Mouse (Mus musculus): ENCODE measurements at regions not wholly inside any gene's neighbourhood (a gene's known extent, or its start where the extent isn't known, plus 50 kb on each side); places are given as distances from the start of the nearest gene placed in this dataset.

DNA sequence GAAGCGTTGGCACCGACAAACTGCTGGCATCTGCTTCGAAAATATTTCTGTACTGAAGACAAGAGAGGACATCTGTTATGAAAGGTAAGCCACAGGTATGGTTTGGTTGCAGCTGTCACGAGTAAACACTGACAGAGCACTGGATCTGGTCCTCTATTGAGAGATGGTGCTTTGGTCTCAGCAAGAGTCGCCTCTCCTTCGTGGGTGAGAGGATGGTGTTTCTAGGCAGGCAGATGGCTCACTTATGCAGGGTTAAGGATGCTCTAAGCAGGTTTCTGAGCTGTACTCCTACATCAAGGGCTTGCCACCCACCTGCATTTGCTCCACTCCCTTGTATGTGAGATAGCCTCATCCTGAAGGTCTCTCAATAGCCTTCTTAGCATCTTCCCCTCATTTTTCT is 448.3 kb upstream of the Gulo start:
- Histone ChIP-seq H3K4me3 (ENCODE audit: insufficient read depth, low read depth, low read length) (no peak overlapping the region), H3K27ac (replicated peaks; ENCODE audit: low read depth, low read length) (no peak overlapping the region), H3K4me1 (ENCODE audit: control insufficient read depth, insufficient read depth, insufficient read length, low read length) (no peaks in the 10 kb centered on the region)

DNA sequence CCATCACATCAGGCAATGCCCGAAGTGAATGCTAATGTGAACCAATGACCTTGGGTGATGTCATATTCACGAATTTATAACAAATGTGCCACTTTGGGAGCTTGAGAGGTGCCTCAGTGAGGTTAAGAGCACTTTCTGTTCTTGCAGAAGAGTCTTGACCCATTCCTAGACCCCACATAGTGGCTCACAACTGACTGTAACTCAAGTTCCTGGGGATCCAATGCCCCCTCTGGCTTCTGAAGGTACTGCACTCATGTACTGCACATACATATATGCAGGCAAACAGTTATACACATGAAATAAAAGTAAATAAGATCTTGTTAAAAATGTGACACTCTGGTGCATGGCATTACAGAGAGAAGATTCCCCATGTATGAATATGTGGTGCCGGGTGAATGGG is 443.8 kb upstream of the Gulo start:
- Histone ChIP-seq H3K4me1 (ENCODE audit: control insufficient read depth, insufficient read depth, insufficient read length, low read length) (no peaks in the 10 kb centered on the region), H3K4me3 (ENCODE audit: insufficient read depth, low read depth, low read length) (no peak overlapping the region), H3K27ac (replicated peaks; ENCODE audit: low read depth, low read length) (no peak overlapping the region)

DNA sequence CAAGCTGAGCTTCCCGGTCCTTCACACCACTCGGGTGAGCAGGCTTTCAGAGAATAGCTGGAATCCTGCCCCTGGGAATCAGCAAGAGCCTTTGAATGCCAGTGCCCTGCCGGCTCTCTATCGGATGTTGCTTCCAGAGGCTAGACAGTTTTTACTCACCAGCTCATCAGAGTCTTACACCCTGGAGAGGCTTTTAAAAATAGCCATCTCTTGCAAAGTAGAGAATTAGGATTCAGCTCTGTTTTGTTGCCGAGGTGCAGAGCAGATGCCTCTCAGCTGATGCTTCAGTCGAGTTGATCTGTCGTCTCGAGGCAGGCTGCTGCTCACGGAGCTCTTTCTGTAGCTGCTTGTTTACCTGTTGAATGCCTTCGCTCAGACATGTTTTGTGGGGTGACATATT is 441.3 kb upstream of the Gulo start:
- H3K4me1 ChIP-seq (ENCODE audit: control insufficient read depth, insufficient read depth, insufficient read length, low read length), result no peaks in the 10 kb centered on the region
- no peak overlapping the region for H3K27ac ChIP-seq (replicated peaks; ENCODE audit: low read depth, low read length)
- no peak overlapping the region for H3K4me3 ChIP-seq (ENCODE audit: insufficient read depth, low read depth, low read length)

DNA sequence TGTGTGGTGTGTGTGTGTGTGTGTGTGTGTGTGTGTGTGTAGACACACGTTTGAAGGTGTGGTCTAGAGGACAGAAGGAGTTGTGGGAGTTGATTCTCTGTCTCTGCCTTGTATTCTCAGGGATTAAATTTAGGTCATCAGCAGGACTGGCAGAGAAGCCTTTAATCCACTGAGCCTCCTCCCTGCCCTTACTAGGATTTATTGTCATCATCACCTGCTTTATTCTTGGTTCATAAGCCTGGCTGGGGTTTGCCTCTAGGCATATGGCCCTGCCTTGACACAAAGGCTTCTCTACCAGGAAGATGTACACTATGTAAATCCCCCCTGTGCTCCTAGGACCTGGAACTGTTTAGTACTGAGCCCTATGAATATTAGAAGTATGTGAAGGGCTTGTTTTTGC is 433.6 kb upstream of the Gulo start:
- Histone ChIP-seq H3K4me3 (ENCODE audit: insufficient read depth, low read depth, low read length) (no peak overlapping the region), H3K4me1 (ENCODE audit: control insufficient read depth, insufficient read depth, insufficient read length, low read length) (no peaks in the 10 kb centered on the region), H3K27ac (replicated peaks; ENCODE audit: low read depth, low read length) (no peak overlapping the region)

DNA sequence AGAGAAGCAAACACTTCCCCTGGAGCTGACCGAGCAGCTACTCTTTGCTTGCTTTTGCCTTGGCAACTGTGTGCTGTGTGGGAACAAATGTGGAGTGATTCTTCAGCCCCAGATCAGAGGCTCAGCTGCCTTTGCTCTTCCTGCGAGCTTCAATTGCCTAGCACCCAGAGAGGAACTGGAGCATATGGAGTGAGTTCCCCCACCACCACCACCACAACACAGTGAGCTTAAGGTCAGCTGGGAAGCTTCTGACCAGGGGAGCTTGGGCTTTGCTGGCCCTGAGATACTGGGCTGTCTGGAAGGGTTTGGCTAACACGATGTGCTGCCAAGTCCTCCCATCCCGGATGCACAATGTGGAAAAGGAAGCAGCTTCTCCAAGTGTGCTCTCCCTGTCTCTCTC is 432.8 kb upstream of the Gulo start:
- H3K27ac ChIP-seq (replicated peaks; ENCODE audit: low read depth, low read length), result no peak overlapping the region
- H3K4me3 ChIP-seq (ENCODE audit: insufficient read depth, low read depth, low read length), result no peak overlapping the region
- H3K4me1 ChIP-seq (ENCODE audit: control insufficient read depth, insufficient read depth, insufficient read length, low read length), result no peaks in the 10 kb centered on the region

DNA sequence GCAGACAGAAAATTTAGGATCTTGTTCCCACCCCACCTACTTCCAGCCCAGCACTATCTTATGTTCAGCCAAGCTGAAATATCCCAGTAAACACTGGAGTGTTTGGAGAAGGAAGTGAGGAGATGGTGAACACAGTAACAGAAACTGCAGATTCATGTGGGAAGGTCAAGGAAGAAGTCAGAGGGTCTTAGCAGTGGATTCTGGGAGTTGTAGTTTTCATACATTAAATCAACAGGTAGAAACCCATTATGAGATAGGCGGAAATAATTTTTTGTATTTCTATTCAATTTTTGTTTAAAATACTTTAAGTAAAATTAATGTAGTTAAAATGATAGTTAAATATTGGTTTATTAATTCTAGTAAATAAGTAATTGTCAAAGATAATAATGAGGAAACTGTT is 429.6 kb upstream of the Gulo start:
- H3K27ac ChIP-seq (replicated peaks; ENCODE audit: low read depth, low read length), result no peak overlapping the region
- no peak overlapping the region for H3K4me3 ChIP-seq (ENCODE audit: insufficient read depth, low read depth, low read length)
- H3K4me1 ChIP-seq (ENCODE audit: control insufficient read depth, insufficient read depth, insufficient read length, low read length), result no peaks in the 10 kb centered on the region

- no peaks in the 10 kb centered on the region for H3K4me1 ChIP-seq (ENCODE audit: control insufficient read depth, insufficient read depth, insufficient read length, low read length)
- no peak overlapping the region for H3K27ac ChIP-seq (replicated peaks; ENCODE audit: low read depth, low read length)
- H3K4me3 ChIP-seq (ENCODE audit: insufficient read depth, low read depth, low read length), result no peak overlapping the region
Observed at GRCm38 (mm10) chr14:66438001-66438400, 429.0 kb upstream of the Gulo start.

DNA sequence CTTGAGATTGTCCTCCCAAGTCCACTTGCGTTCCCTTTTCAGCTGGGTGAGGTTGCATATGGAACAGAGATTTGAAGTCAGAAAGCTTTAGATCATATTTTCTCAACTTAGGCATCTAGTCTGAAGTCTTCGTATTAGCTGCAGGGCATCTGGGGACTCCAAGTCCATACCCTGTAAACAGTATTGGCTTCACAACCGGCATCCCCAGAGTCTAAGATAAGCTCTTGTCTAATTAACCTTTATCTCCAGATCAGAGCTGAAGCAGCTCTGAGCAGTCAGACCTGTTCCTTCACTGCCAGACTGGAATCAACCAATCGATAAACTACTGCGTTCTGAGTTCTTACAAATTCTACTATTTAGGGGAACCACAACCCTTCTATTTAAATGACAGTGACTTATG is 422.6 kb upstream of the Gulo start:
- Histone ChIP-seq H3K4me3 (ENCODE audit: insufficient read depth, low read depth, low read length) (no peak overlapping the region), H3K4me1 (ENCODE audit: control insufficient read depth, insufficient read depth, insufficient read length, low read length) (no peaks in the 10 kb centered on the region)

DNA sequence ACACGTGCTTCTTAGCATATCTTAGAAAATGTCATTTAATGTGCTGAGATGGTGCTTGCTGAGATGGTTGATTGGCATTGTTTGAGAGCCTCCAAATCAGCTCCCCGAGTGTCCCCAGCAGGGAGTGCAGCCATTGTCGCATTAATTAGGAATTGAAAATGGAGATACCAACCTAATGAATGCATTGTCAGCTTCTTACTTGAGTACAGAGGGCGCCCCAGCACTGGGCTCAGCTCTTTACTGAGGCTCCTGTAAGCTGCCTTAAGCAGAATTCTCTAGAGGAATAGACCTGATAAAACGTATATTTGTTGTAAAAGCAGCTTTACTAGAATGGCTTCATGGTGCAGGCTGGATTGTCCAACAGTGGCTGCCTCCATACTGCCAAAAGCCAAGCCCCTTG is 415.1 kb upstream of the Gulo start:
- H3K4me3 ChIP-seq (ENCODE audit: insufficient read depth, low read depth, low read length), result no peak overlapping the region
- no peak overlapping the region for H3K27ac ChIP-seq (replicated peaks; ENCODE audit: low read depth, low read length)
- no peaks in the 10 kb centered on the region for H3K4me1 ChIP-seq (ENCODE audit: control insufficient read depth, insufficient read depth, insufficient read length, low read length)

More for the DNA sequence above, 422.6 kb upstream of the Gulo start:
- no peak overlapping the region for H3K27ac ChIP-seq (replicated peaks; ENCODE audit: low read depth, low read length)
